Mouse (Mus musculus): ENCODE measurements around the gene Lef1. TPM values are rescaled to one million over a fixed set of nuclear protein-coding genes. Genes with fewer than 3 reads are reported as not detected.

Gene Lef1
- polyA plus RNA-seq (2015; fragmentation: Illumina TruSeq; extraction: RNeasy Lipid Tissue Mini Kit (QIAGEN cat#74804); ENCODE audit: insufficient read depth, low replicate concordance): 54.2 TPM

DNA sequence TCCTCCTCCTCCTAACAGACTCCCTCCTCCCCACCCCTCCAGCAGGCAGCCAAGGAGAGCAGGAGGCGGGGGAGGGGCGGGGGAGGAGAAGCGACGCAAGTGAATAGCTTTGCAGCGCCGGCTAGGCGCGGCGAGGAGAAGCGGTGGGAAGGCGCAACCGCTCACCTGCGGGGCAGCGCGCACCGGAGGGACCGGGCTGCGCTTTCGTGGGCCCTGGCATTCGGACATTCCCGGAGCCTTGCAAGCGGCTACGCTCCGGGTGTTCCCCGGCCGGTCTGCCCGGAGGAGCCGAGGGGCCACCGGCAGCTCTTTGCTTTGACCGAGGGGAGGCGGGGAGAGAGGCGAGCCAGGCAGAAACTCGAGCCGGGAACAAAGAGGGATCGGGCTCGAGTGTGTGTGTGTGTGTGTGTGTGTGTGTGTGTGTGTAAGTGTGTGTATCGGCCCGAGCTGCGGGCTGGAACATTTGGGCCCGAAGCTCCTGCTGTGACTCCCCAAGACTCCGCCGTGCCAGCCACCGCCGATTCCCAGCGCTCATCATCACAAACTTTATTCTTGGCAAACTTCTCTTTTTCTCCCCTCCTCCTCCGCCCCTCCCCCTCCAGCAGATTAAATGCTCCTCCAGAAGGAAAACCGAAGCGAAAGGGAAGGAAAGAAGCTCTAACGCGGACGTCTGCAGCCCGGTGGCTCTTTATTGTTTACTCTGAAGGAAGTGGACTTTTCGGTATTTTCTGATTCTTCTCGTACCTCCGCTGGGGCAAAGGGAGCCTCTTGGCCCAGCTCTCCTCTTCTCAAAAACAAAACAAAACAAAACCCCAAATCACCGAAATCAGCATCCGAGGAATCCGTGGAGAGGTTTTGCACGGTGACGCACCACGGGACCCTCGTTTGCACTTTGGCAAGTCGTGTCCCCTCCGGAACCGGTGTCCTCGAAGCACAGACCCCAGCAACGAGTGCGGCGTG, at the start of gene Lef1:
Gene Lef1 (plus strand): TSS at position 281 of the 960 bp plus-strand sequence.

DNA sequence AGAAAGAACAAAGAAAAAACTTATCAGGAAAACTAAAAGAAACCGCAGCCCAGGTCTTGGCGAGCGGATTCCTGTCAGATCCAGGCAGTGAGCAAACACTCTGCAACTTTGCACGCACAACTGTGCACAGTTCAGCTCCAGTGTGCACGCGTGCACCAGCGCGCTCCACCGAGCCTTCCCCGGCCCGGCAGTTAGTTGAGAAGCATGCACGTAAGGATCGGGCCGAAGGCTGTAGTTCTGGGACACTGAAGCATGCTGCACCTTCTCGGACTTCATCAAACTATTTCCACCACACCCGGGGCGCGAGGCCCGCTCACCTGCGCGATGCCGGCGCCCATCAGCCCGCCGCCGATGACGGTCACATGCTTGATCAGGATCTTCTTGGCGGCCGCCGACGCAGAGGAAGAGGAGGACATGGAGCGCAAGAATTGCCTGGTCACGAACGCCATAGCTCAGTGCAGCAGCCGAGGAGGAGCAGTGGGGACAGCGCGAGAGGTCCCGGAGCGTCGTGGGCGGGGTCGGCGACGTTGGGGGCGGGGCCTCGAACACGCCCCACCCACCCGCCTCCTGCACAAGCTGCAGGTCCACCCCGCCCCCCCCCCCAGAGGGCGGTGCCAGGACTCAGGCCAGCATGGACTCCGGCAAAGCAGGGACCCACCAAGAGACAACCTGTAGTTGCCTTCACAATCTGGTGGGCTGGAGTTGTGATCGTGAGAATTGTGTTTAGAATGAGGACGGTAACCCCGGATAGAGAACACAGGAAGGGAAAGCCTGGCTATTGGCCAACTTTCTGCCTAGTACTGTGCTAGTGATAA, 161.5 kb downstream of the Lef1 start, which contains the start of gene Hadh:
Gene Hadh (minus strand): TSS at position 543 of the 815 bp plus-strand sequence.

Other genes with a start within 250 kb of the Lef1 start
- gene Hadh, start 161.6 kb downstream of the Lef1 start, polyA plus RNA-seq (2015; fragmentation: Illumina TruSeq; extraction: RNeasy Lipid Tissue Mini Kit (QIAGEN cat#74804); ENCODE audit: insufficient read depth, low replicate concordance): 30.5 TPM
- 1.1 TPM for gene Cyp2u1, start 192.8 kb downstream of the Lef1 start, polyA plus RNA-seq (2015; fragmentation: Illumina TruSeq; extraction: RNeasy Lipid Tissue Mini Kit (QIAGEN cat#74804); ENCODE audit: insufficient read depth, low replicate concordance)

Measured in spleen, adult 10 weeks (tissue).